Mouse (Mus musculus) megakaryocyte, adult 5-6 weeks (primary cell): ENCODE measurements around the gene Pfkfb3. TPM values are rescaled to one million over a fixed set of nuclear protein-coding genes. Genes with fewer than 3 reads are reported as not detected.

ENCODE experiments used
- ATAC-seq: 2 replicates; pipeline ENCODE4 v1.8.0; 2016; ENCODE audit warnings: mild to moderate bottlenecking, inconsistent platforms; ENCODE audit not compliant: poor library complexity, severe bottlenecking
- total RNA-seq, 2 experiments: library from RNA; stranded (forward) in 1 of 2; stranded (reverse) in 1 of 2; fragments of 153-499, 151-499 nt in 1 of 2; fragments of 221-1000, 200-1000 nt in 1 of 2; gene quantifications; 2 replicates each; pipeline versions ENCODE4 v1.2.3 to v1.2.4; 2015 to 2017

Gene Pfkfb3
- 24.5 and 31.3 TPM in 2 replicates for total RNA-seq (2015)
- 22.1 and 23.0 TPM in 2 replicates for total RNA-seq (2017)

DNA sequence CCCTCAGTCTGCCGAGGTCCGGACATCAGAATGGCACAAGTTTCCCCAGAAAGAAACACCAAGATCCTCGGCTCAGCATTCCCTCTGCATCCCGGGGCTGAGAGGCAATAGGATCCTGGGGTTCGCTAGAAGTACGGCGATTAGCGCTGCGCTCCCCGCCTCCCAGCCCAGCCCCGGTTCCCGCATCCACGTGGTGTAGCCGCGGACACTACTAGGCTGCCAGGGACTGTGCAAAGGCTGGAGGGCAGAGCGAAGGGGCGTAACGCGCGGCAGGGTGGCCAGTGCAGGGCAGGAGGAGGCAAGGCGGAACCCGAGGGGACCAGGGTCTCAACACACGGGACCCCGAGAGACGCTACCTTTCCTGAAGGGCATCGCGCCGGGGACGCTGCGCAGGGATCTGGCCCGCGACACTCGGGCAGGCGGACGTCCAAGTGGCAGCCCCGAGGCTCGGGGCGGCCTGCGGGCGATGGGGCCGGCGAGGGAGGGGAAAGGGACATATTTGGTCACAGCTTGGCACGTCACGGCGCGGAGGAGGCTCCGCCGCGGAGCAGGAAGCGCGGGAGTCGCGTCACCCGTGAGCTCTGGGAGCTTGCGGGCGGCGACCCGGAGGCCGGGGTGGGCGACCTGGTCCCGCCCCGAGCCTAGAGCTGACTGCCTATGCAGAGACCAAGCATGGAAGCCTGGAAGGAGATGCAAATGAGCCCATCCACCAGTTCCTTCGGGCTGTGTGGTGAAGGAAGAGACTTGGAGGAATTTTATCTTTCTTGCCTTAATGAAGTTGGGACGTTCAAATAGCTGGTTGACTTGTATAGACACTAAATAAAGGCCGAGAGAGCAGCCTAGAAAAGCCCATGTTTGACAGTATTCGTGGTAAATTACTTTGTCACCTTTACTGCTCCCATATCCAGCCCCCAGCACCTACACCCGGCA lies at the start of gene Pfkfb3:
Gene Pfkfb3 (minus strand): TSS at position 607 of the 930 bp plus-strand sequence.
- peak; percentile 91 for ATAC-seq

- ATAC-seq, result peak; percentile 99
Observed at GRCm38 (mm10) chr2:11602506-11603489, 48.9 kb upstream of the Pfkfb3 start.

DNA sequence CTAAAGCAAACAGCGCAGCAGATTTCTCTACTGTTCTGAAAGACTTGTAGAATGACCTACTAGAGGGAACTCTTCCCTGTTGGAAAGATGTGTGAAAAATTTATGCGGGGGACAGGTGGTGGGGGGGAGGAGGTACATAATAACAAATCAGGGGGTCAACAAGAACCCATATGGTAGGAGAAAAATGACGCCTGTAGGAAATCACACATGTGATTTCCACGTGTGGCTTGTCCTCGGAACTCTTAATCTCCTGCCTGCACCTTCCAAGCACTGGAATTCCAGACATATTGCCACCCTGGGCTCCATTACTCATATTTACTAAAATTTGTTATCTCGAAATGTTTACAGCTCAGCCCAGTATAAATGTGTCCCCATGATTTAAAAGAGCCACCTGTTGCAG lies 47.9 kb upstream of the Pfkfb3 start:
- ATAC-seq, result no peak

DNA sequence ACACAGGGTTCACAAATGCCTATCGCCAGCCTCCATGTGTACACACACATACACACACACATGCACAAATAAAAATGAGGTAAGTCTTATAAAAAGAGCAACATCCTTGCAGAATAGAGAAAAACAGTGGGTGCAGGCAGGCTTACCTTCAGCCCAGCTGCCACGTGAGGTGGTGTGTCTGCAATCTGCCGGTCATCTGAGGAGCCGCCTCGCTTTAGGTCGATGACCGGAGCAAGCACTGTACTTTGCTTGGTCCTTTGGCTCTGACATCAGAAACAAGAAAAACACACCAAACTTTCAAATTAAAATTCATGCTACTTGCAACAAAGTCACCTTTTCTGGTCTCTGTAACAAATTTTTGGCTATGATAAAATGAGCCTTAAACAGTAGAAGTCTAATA lies 44.0 kb upstream of the Pfkfb3 start:
- ATAC-seq, result no peak

GRCm38 (mm10) chr2:11596690-11597089 lies 42.8 kb upstream of the Pfkfb3 start:
- no peak for ATAC-seq

DNA sequence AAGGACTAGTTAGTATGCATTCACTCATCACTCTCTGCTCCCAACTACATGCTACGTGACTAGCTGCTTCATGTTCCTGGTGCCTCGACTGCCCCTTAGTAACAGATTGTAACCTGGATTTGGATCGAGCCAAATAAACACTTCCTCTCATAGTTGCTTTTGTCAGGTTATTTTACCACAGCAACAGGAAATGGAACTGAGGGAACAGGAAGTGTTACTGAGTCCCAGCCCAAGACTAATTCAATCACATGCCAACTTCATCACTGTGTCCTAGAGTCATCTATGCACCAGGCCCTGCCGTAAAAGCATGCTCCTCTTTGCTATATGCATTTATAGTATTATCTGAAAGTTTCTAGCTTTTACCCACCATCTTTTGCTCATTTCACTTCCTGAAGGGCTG lies 34.1 kb upstream of the Pfkfb3 start:
- peak; percentile 63 for ATAC-seq

DNA sequence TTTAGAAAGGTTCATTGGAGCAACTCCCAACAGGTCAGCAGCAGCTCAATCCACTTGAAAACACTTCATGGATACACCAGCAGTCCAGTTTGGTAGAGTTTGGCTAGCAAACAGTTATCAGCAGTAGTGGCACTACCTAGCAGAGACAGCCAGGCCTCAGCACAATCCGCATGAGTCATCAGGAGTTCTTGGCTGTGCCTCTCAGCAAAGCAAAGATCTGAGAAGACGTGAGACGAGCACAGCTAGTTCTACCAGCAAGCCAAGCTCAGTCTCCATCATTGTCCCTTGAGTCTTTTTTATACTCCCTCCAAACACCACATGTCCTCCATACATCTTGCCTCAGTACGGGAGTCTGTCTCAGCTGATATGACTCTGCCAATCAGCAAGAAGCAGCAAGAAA lies 25.5 kb upstream of the Pfkfb3 start:
- no peak for ATAC-seq

DNA sequence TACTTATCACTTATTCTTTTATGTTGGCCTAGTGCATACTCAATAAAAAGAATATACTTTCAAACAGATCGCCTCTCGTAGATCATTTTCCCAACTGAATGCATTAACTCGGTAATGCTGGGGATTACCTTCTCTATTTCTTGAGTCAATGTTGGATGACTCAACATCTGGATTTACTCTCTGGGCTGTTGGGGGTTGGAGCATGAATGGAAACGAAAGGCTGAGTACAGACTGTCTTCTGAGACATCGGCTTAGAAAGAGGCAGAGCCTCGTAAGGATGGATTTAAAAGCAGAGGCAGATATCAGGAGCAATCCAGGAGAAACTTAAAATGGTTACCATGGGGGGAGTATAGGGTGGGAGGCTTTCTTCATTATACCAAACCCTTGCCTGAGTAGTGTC lies 24.3 kb upstream of the Pfkfb3 start:
- no peak for ATAC-seq

DNA sequence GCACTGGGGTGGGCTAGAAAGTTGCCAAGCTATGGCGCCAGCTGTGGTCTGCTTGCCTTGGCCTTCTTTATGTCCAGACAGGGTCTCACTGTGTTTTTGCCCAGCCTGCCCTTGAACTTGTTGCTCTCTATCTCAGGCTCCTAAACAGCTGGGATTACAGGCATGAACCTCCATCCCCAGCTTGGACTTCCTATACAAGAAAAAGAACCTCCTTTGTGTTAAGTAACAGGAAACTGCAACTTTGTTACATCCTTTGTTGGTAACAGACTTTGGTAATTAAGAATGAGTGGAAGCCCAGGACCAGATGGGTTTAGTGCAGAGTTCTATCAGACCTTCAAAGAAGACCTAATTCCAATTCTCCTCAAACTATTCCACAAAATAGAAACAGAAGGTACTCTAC lies 19.8 kb upstream of the Pfkfb3 start:
- ATAC-seq, result peak; percentile 51; the same call in 1 of the 2 replicates

DNA sequence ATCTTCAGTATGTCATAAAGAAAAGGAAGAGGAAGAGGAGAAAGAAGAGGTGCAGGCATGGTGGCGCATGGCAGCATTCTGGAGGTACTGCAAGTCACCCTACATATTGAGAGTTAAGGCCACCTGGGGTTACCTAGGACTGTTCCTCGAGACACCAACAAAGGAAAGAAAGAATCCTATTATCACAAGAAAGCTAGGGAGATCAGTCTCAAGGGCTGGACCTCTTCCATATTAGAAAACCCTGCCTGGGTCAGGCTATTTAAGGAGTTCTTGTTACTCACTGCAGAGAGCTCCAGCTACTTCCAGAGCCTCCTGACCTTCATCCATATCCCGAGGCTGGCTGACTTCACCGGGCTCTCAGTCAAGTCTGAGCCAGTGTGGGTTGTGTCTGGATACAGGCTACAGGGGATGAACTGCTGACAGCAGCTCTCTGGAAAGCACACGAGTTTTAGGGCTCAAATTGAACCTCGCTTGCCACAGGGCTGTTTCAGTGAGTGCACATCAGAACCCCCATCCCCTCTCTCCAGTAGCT lies 17.2 kb upstream of the Pfkfb3 start:
- peak; percentile 23; the same call in 1 of the 2 replicates for ATAC-seq

- no peak for ATAC-seq
Observed at GRCm38 (mm10) chr2:11568471-11568870, 14.6 kb upstream of the Pfkfb3 start.

DNA sequence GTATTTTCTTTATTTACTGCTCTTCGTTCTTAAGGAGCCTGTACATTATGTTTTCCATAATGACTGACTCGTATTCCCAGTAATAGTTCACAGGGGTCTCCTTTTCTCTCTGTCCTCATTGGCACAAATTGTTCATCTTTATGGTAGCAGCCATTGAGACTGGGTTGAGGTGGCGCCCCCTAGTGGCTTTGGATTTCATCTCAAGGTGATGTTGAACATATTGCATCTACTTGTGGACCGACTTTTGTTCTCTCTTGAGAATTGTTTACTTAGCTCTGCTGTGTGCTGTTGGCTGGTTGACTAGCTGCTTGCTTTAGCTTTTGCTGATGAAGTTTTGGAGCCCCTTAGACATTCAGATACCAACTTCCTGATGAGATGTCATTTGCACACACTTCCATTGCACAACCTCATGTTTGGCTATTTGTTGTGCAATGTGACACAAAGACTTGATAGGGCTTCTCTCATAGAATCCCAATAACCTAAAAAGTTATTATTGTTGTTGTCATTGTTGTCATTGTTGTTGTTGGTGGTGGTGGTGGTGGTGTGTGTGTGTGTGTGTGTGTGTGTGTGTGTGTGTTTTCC lies 14.0 kb upstream of the Pfkfb3 start:
- ATAC-seq, result peak; percentile 72

DNA sequence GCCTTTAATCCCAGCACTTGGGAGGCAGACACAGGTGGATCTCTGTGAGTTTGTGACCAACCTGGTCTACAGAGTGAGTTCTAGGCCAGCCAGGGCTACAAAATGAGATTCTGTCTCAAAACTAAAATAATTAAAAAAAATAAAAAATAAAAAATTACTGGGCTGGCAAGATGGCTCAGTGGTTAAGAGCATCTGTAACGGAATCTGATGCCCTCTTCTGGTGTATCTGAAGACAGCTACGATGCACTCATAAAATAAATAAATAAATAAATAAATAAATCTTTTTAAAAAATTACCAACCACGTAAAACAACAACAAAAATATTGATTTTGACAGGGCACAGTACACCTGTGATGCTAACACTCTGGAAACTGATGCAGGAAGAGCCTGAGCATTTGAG lies 13.0 kb upstream of the Pfkfb3 start:
- ATAC-seq, result no peak

- no peak for ATAC-seq
Observed at GRCm38 (mm10) chr2:11566241-11566640, 12.4 kb upstream of the Pfkfb3 start.

DNA sequence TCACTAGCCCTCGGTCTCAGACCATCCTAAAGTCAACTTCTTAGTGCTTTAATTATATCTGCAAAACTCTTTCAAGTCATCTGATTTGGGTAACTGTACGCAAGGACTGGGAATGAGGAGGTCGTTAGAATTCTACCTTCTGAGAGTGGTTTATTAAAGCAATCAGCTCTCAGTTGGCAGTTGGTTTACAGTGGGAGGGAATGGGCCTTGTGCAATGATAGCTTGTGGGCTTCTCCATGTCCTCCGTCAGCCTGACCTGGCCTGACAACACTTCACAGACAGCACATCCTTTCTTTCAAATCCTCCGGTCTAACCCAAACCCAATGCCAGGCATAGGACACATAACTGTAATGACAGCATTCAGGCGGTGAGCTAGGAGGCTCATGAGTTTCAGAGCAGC lies 10.9 kb upstream of the Pfkfb3 start:
- ATAC-seq, result no peak

DNA sequence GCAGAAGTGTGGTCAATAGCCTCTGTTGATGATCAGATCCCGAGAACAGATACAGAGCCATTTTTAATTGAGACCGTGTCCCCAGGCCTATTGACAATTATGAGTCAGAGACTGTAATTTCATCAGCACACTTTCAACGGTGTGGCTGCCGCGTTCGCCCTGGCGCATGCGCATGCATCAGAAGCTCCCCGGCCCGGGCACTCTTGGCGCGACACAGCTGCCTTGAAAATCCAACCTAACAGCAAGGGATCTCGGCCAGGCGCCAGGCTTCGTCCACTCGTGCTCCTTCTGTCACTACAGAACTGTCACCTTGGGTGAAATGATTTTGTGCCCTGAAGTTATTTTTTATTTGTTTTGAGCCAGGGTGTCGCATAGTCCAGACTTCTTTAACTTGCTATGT lies 9.4 kb upstream of the Pfkfb3 start:
- ATAC-seq, result no peak

DNA sequence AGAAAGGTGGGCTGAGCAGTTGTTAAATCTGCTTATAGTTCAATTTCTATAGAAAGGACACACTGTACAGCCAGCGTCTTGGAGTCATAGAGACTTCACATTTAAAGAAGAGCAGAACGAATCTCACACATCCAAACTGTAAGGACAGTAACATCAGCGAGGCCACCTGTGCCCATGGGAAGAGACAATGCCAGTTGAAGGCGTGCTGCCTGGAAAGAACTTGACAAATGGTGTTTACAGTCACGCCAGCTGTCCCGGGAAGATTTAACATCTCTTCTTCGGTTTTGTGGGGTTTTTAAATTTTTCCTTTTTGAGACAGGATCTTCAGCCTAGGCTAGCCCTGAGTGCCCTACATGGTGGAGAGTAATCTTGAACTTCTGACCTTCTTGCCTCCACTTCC lies 4.8 kb upstream of the Pfkfb3 start:
- ATAC-seq, result no peak

- no peak for ATAC-seq
Observed at GRCm38 (mm10) chr2:11557244-11557643, 3.4 kb upstream of the Pfkfb3 start.

DNA sequence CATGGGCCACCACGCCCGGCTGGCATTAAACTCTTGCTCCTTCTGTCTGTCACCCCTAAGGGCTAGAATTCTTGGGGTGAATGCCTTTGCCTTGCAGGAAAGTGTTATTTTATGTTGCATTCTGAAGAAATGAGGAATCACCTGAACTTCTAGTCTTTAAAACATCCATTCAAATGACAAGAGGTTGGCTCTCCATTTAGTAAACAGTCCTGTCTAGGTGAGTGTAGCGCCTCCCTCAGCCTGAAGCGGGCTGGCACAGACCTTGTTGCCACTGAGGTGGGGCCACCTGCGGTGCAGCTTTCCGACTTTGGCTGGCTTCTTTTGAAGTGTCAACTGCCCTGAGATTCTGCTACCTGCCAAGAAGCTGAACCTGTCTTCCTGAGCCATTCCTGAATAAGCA lies 1.4 kb upstream of the Pfkfb3 start:
- no peak for ATAC-seq

DNA sequence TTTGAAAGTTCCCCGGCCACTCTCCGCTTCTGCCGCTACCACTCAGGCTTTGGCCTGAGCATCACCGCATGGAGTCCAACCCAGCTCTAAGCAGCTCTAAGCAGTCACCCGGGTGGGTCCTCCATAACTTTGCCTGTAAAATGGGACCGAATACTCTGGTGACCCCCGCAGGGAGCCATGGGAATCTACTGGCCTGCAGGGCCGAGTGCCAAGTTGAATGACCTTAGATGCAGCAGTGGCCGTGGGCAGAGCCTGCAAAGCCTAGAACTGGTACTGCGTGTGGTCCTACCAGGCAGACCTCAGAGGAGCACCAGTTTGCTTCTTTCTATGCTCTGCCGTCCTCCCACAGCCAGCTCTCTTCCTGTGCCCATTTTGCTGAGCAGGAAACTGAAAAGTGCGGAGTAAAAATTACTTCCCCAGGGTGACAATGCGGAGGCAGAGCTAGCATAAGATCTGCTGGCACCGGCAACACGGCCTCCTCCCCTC lies 868 bp downstream of the Pfkfb3 start:
- ATAC-seq, result peak; percentile 19
